Mouse (Mus musculus): Measurements from ENCODE around the gene Dhtkd1.
A peak's percentile ranks its signal among the peaks of the same experiment; 100 is the strongest.

The Dhtkd1 gene

DNA sequence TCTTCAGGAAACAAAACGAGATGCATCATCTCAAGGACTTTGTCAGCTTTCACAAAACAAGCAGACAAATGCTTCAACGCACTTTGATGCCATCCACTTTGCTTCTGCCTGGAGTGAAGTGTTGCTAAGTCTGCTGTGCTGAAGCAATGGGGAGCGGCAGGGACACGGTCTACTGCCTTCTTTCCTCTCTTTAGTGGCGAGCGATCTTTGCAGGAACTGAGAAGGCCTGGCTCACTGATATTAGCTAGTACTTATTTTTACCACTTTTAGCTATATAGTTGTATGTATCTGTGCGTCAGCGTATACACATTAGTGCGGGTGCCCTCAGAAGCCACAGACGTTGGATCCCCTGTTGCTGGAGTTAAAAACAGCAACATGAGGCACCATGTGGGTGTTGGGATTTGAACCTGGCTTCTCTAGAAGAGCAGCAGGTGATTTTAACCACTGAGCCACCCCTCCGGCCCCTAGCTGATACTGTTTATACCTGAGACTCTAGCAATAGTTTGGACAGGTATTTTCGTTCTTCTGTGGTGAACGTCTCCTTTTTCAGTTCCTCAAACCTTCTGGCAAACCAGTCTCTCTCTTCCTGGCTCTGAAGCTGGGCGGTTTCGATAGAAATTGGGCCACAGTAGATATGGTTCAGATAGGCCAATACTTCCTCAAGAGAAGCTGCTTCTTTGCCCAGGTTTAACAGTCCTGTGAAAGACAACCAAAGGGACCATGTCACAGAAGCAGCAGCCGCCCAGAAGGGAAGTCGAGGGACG, 12.1 kb downstream of the Dhtkd1 start:
- DNase-seq (ENCODE audit: low spot score), result no peak

DNA sequence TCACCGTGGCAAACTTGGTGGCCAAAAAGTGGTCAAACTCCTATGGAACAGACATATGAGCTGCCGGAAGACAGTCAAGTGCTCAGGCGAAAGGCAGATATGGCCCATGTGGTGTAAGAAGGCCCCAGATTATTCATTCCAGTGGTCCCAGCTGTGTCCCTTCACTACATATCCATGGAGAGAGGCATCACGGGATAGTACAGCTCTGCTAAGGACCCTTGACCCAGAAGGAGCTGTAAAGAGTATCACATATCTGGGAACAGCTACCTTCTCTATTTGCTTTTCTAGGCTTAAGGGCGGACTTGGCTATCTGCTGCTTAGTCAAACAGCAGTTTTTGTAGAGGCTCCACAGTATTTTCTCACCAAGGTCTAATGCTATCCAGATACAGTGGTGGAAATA, 12.8 kb downstream of the Dhtkd1 start:
- peak; percentile 64 for DNase-seq (ENCODE audit: low spot score)

DNA sequence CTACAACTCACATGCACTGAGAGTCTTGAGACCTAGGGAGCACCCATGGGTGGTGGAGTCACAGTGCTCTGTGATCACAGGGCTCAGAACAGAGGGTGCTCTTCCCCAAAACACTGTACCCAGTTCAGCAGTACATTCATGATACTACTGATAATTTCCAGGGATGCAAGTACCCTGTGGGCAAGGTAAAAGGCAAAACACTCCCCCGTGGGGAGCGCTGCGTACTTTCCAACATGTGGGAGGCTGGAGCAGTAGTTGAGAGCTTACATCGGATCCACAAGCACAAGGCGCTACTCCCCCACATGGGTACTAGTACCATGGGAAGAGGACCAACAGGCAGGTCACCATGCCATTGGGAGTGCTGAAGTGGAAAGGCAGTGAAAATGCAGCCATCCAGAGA, 15.1 kb downstream of the Dhtkd1 start:
- no peak for DNase-seq (ENCODE audit: low spot score)

DNA sequence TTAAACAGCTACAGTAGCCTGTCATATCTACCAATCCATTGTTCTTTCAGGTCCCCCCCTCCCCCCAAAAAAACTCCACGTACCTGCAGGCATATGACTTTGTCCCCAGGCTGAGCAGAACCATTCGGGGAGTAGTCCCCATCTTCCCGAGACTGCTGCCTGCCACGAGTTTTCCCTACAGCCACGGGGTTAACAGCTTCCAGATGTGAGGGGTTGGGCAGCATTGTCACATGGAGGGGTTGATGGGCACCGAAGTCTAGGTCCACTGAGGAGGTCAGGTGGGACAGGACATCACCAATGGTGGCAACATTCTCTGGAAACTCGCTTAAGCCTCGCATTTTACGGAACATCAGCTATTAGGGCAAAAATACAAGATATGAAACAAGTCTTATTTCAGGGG, 18.8 kb downstream of the Dhtkd1 start:
- DNase-seq (ENCODE audit: low spot score), result no peak

DNA sequence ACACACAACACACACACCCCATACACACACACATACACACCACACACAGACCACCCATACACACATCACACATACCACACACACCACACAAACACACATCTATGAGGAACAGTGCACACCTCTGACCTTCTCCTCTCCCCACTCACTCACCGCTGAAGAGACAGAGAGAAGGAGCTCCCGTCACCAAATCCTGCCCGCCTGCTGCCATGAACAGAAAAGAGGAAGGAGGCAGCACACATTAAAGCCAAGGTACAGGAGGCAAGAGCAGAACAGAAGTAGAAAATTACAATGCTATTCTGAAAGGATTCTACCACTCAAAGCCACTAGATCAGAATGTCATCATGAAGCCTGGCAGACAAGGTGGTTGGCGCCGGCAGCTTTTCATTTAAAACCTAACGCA, 19.8 kb downstream of the Dhtkd1 start:
- DNase-seq (ENCODE audit: low spot score), result no peak

DNA sequence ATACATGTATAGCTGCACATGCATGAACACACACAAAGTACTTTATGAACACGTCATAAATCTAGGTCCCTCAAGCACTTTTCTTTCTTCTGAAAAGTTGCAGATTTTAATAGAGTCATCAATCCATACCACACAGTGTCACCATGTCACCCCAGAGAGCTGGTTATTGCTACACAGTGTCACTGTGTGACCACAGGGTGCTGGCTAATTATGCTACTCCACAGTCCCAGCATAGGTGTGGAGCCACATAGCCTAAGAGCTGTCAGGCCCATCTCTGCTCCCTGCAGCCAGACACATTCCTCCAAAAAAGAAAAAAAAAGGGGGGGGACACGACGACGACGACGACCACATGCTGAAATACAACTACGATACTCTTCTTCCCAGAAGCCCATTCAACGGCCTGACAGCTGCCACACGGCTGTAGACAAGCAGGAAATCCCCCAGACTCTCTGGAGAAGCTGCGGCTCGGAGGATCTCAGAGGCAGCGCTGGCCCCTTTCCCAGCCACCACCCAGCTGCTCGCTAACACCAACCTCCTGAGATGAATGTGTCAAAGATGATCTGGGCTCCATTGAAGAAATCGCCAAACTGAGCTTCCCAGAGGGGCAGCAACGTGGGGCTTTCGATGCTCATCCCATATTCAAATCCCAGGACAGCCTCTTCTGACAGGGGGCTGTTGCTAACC, 31.2 kb downstream of the Dhtkd1 start:
- no peak for DNase-seq (ENCODE audit: low spot score)

DNA sequence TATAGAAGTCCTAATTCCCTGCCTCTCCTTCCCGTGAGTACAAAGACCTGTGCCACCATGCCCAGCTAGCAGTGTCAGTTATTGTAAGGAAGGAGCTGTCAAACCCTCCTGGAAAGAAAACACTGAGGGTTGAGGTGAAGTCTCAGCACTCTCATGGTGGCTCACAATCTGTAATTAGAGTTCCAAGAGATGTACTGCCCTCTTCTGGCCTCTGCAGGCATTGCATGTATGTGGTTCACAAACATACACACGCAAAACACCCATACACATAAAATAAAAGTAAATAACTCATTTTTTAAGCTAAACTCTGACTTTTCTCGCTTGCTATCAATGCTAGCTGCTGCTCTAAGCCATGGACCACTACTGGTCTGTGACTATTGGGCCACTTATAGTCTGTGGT, 36.0 kb downstream of the Dhtkd1 start:
- DNase-seq (ENCODE audit: low spot score), result peak; percentile 11

DNA sequence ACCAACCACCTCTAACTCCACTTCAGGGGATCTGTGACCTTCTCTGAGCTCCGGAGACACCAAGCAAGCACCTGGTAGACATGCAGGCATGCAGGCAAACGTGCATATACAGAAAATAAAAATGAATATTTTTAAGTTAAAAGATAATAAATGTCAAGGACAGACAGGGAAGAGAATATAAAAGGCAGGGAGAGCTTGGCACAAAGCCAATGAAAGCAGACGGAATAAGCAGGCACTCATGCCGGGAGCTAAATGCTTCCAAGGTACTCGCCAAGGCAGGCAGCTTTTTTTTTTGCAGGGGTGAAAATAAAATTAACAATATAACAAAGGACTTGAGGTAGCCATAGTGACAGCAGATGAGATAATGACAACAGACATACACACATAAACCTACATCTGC, 36.5 kb downstream of the Dhtkd1 start:
- no peak for DNase-seq (ENCODE audit: low spot score)

DNA sequence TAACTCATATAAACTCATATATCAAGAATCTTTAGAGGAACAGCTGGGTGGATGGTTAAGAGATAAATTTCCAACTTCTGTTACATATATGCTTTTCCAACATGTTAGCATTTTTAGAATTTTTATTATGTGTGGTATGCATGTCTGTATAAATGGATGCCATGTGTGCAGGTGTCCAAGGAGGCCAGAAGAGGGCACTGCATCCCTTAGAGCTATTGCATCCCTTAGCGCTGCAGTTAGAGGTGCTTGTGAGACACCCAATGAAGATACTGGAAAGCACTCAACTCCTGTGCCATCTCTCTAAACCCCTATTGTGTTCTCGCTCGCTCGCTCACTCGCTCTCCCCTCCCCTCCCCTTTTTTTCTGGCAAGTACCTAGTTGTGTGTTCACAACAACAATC, 42.4 kb downstream of the Dhtkd1 start:
- no peak for DNase-seq (ENCODE audit: low spot score)

DNA sequence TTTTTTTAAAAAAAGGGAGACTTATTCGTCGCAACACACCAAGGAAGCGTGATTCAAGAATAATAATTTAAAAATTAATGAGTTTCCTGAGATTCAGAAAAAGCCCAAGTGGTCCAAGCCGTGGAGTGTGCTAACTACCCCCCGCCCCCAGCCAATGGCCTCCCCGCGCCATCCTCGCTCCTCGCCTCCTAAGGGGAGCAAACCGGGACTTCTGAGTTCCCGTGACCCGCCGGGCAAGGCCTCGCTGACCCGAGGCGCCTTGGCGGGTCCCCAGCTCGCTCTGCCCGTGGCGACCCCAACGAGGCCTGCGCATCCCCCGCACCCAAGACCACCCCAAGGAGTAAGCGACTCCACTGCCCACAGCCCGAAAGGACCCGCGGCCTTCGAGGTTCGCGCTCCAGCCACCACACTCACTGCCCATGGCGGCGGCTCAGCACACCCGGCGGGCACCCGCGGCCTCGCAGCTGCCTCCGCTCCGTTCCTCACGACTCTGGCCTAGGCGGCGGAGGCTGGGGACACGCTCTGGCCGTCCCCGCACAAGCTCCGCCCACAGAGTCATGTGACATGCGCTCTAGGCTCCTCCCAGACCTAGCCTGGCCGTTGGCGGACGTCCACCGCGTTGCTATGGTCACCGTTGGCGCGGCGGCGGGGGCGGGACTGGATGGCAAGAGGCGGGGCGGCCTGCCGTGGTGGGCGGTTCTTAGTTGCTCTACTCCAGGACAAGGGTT, 47.6 kb downstream of the Dhtkd1 start, which contains the start of gene Sec61a2:
TSS of gene Sec61a2 (minus strand) at position 590 of the 728 bp plus-strand sequence.
- peak; percentile 98 for DNase-seq (ENCODE audit: low spot score)

DNA sequence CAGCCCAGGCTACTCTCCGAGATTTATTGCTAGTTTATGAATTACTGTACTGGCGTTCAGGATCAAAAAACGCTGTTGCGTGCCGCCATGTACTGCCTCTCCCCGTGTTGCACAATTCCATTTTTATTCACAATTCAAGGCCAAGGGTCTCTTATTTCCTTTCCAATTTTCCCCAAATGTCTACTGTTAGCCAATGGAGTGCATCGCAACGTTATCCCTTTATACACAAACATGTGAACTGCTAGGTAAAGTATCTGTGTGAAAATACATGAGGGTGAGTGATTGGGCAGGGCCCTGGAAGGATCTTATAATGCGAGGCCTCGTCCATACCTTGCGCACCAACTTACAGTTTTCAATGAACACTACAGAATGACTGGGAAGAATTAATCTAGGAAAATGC, 48.3 kb downstream of the Dhtkd1 start:
- no peak for DNase-seq (ENCODE audit: low spot score)

DNA sequence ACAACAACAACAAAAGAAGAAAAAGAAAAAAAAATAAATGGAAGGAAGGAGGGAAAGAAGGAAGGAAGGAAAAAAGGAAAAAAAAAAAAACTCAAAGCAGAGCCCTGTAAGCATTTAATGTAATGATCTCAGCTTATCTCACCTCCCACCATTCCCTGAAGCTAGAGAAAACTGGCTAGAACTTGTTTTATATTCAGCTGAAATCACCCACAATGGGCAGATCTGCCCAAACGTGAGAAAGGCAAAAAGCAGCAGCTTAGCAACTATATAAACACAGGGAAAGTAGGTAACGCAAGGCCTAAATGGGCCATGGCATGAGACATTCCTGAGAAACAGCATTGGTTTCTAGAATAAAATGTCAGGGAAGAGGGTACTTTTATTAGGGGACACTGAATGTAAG, 53.2 kb downstream of the Dhtkd1 start:
- DNase-seq (ENCODE audit: low spot score), result no peak

DNA sequence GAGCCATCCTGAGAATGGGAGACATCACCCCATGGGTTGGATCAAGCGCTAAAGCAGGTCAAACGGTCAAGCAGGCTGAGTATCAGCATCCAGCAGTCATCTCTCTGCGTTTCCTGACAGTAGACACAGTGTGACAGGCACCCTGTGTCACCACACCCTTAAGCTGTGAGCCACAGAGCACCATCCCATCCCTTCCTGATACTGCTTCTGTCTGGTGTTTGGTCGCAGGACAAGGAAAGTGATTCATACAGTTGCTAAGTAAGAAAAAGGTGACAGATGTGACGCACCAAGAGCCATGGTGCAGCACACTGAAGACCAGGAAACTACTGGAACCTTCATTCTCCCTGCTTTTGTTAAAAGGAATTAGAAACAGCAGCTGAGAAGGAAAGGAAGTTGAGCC, 53.7 kb downstream of the Dhtkd1 start:
- no peak for DNase-seq (ENCODE audit: low spot score)

DNA sequence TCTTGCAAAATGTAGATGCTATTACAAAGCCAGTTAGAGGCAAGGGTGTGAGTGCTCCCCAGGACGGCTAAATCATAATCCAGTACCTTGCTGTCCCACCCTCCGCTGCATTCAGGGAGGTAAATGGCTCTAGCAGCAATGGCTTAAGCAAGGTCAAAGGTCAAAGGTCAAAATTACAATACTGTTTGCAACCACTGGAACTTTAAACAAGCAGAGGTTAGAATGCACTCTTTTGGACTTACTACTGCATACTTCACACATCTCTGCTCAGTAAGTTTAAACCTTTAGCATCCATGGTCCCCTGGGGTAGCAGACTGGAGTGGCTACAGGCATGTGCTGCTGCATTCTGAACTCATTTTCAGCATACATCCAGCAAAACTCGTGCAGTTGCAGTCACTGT, 65.1 kb downstream of the Dhtkd1 start:
- peak; percentile 76 for DNase-seq (ENCODE audit: low spot score)

DNA sequence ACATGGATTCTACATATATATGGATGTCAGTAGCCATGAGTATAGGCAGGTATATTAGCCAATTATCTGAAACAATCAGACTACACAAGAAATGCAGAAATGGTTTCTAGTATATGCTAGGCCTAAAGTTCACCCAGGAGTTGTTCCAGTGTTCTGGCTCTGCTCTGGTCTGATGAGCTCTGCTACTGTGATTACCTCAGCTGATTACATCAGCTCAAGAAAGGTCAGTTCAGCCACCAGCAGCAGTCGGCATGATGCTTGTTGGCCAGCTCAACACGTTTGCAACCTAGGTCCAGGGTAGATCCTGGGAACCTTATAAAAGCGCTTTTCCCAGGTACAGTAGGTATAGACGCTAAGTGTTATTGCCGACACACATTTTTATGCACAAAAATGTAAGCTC, 72.8 kb downstream of the Dhtkd1 start:
- no peak for DNase-seq (ENCODE audit: low spot score)

DNA sequence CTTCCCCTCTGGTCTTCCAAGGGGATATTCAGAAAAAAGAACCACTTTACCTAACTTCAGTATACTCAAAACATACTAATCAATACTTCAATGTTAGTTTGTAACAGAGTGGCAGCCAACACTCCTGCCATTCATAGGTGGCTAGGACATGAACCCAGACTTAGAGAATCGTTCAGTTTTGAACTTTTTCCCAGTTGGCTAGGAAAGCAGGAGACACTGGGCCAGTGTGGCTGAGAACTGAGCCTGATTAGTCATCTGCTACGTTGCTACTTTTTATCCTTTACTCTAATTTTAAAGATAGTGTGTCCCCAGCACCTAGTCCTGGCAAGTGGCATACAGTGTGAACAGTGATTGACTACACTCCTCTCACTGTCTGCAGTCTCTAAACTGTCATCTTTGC, 74.9 kb downstream of the Dhtkd1 start:
- DNase-seq (ENCODE audit: low spot score), result no peak

DNA sequence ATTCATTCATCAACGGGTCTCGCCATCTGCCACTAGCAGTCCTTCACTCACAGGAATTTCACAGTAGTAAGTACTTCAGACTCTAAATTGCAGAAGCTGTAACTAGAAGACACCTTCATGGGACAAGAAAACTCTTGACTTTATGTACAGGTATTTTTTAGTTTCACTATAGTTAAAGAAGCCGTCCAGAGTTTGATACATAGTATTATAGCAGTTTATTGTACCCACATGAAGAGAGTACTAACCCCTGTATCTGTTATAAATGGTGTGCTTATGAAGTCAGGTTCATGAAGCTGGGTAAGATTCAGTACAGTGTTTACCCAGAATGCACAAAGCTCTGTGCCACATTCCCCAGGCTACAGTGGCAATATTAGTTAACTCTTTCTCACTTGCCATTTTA, 79.8 kb downstream of the Dhtkd1 start, which contains the start of gene Gm13199:
TSS of gene Gm13199 (minus strand) at position 101 of the 400 bp plus-strand sequence.
- DNase-seq (ENCODE audit: low spot score), result no peak

DNA sequence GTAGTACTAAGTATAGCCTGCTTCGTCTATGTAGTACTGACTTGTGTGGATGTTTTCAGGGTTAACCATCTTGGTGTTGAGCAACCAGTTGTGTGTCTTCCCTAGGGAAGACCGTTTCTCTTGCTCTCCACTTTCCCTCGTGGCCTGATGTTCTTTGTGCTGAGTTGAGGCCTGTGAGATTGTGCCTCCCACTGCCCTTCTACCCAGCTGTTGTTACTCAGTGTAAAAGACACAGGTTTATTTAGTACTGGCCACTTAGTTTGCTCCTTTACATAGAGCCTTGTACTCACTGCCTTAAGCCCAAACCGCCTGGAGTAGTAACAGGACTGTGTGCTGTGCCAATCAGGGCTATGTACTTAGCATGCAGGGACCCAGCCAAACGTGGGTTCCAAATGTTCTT, 90.7 kb downstream of the Dhtkd1 start:
- DNase-seq (ENCODE audit: low spot score), result no peak

DNA sequence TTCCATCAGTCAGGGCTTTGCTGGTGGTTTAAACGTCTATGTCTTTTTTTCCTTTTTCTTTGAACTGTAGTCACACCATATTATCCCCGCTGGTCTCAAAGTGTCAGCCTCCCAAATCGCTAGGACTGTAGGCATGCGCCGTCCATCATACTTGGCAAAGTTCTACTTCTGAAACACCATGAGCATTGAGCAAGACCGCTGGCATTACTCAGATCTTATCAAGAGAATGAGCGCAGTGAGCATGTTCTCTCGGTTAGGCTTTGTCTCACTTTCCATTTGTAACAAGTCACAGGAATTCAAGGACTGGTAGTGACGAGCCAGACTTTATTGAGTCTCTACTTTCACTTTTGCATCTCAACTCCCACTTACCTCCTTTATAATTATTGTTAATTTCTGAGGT, 91.5 kb downstream of the Dhtkd1 start:
- DNase-seq (ENCODE audit: low spot score), result no peak
